Mouse (Mus musculus) gastrocnemius, adult 8-10 months (tissue): ENCODE data around the gene Mapk14. TPM values are rescaled to one million over a fixed set of nuclear protein-coding genes. Genes with fewer than 3 reads are reported as not detected.
"Not testable (repeated sequence)": the region's sequence is repeated elsewhere in the genome, so short reads cannot be mapped to it uniquely, and the experiment has no call there.

ENCODE experiments used
- DNase-seq, 2 experiments: peaks; one replicate each; pipeline ENCODE4 v3.0.0; 2022; ENCODE audit warnings: low spot score in 2 of 2
- total RNA-seq, 4 experiments: library from RNA; stranded (reverse); gene quantifications; 2 replicates each; pipeline ENCODE4 v1.2.4; 2022

The Mapk14 gene
- total RNA-seq, 4 experiments from 2014 or later: 107 to 121 (median 113) TPM

DNA sequence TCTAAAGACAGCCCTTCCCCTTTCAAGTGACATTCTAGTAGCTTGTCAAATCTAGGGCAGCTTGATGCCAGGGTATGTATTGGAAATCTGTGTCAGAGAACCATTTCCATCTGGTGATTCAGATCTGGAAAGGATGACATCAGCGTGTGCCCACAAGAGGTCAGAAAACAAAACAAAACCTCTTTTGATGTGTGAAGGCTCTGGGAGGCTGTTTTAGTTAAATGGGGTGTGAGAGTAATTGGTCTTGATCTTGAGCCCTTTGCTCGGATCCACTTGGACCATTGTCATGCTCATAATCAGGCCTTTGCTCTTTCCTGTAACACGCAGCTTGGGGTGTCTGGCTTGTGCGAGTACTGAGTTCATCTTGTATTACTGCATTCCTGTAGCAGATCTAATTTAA is 7.1 kb downstream of the Mapk14 start:
- DNase-seq: no peak

DNA sequence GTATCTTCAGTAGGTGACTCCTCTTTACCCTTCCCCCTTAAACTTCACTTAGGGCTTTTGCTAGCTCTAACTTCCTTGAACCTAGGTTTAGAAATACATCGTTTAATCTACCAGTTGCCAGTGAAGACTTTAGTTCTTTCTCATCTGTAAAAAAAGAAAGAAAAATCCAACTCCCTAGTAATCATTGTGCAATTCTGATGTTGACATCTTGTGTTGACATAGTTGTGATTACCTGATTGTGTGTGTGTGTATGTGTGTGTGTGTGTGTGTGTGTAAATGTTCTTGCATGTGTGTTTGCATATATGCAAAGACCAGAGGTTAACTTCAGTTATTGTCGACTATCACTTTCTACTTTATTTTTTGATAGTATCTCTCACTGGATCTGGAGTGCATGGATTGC is 7.5 kb downstream of the Mapk14 start:
- no peak for DNase-seq

DNA sequence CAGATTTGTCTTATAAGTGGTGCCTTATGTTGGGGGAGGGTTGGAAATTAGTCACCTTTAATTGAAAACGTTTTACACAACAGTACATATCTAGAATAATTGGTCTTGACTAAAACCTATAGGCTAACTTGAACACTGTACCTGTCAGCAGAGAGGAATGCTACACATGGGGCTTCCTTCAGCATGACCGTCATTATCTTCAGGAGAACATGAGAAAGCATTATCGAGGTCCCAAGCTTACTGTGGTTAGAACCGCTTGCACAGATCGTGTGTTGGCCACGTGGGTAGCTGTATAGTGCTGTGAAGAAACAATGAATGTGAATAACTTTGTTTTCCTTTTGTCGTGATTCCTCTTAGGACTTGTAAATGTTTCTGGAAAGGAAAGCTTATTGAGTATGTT is 8.7 kb downstream of the Mapk14 start:
- no peak for DNase-seq

DNA sequence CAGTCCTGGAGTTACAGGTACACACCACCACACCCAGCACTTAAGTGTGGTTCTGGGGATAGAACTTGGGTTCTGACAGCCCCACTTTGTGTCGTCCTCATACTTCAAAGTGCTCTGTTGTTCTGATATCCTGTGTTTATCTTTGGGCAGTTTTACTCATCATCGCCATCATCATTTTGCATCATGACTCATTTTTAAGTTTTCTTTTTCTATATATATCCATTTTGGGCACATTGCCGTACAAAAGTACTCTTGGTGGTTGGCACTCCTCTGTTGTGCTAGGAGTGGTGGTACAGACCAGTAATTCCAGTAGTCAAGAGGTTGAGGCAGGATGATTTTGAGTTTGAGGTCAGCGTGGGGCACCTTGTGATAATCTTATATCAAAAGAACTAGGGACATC is 10.0 kb downstream of the Mapk14 start:
- DNase-seq: no peak

DNA sequence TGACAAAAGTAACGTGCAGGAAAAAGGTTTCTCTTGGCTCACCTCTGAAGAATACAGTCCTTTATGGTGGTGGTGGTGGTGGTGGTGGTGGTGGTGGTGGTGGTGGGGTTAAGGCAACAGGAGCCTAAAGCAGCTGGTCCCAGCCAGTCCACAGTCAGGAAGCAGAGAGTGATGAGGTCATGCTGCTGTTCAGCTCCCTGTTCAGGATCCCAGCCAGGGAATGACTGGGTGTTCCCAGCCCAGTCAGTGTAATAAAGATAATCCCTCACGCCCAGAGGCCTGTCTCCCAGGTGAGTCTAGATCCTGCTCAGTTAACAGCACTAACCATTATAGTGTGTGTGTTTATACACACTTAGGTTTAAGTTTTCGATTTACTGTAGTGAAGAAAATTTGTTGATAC is 10.6 kb downstream of the Mapk14 start:
- DNase-seq: no peak

DNA sequence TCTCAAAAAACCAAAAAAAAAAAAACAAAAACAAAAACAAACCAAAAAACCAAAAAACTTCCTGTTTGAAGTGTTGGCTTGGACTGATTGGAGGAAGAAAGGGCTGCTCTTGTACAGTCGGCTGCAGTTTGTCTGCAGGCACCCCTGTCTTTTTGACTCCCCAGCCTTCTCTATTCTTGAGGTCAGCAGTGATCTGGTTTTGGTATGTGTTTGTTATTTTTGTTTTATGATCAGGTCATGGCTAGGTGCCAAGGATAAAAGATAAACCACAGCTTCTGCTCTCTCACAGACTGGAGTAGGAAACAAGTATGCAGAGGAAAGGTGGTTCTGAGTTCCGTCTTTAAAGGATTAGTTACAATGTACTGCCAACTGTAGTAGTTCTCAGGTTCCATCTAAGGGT is 11.5 kb downstream of the Mapk14 start:
- DNase-seq: no peak

DNA sequence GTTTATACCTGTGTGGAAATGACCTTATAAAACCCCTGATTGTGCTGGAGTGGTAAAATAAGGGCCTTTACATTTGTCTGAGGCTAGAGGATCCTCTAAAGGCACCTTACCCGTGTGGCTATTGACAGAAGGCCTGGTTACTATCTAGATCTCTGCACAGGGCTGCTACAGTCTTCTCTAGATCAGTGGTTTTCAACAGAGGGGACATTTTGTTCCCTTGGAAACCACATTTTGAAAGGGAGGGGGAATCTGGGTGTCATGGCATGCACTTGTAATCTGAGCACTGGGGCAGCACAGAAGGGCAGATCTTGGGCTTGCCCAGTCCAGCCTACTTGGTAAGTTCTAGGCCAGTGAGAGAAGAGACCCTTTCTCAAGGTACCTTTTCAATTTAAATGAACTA is 15.6 kb downstream of the Mapk14 start:
- no peak for DNase-seq

DNA sequence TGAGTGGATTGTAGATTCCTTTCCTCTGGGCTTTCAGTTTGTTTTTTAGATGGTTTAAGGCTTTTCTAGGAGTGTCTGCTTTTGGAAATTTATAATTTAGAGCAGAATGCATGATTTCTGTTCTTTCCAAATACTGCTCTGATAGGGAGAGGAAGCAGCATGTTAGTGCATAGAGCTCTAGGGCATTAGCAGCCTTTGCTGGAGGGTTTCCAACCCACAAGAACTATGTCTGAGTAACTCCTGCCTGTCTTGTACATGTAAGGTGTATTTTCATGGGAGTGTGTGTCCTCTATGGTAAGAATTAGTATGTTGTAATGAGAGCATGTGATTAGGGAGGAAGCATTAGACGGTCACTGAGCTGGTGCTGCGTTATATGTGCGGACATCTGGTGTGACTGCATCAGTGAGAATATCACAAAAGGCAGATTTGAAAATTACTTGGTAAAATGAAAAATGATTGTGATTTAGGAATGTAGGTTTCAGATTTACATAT is 16.1 kb downstream of the Mapk14 start:
- no peak for DNase-seq

DNA sequence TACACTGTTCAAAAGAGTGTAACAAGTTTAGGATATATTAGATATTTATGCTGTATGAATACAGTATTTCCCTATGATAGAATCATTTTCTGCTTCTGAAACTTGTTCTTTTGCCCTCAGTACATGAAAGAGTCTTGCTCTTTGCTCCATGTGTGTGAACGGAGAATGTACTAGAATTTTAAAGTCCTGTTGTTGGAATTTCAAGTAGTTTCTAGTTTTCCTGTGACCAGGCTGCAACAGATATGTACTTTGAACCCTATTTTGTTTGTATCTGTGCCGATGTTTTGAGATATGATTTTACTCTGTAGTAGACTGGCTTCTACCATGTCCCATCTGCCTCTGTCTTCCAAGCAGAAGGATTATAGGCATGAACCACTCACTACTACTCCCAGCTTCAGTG is 16.7 kb downstream of the Mapk14 start:
- no peak for DNase-seq

DNA sequence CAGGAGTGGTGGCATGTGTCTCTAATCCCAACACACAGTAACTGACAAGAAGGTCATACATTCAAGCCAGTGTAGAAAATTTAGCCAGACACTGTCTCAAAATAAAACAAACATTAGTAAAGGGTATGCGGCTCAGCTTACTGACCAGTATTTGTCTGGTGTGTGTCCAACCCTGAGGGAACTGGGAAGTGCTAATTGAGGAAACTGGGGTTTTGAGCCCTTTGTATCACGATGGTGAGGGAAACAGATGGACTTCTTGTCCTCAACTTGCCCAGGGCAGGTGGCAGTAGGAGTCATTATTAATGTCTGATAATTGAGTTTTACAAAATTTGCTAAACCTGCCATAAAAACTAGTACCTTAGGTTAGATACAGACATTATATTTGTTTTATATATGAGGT is 17.9 kb downstream of the Mapk14 start:
- DNase-seq: no peak

DNA sequence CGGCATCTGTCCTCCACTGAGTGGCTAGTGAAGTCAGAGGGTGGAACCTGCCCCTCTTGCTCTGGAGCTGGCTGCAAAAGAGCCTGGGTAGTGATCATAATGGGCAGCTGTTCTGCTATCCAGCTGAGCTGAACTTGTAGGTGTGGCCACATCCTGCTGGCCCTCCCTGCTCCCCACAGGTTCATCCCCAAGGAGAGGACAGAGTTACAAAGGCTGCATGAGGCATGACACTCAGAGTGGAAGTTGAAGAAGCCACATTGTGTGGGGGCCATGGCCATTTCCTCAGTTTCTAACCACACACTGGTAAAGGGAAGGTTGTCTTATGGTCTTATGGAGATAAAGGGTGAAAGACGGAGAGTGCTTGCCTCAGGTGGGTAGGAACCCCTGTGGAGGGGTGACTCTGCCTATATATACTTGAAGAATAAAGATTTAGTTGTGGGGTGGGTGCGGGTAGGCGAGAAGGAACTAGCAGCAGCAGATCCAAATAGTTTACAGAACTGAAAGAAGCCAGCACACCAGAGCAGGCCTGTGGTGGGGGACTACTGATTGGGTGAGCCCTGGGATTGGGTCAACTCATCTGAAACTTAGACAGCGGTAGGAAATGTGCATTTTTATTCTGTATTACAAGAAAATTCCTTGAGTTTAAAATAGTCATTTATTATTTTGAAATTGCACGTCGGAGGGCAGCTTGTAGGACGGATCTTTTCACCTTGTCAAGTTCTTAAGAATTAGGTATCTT is 18.6 kb downstream of the Mapk14 start:
- DNase-seq: no peak

DNA sequence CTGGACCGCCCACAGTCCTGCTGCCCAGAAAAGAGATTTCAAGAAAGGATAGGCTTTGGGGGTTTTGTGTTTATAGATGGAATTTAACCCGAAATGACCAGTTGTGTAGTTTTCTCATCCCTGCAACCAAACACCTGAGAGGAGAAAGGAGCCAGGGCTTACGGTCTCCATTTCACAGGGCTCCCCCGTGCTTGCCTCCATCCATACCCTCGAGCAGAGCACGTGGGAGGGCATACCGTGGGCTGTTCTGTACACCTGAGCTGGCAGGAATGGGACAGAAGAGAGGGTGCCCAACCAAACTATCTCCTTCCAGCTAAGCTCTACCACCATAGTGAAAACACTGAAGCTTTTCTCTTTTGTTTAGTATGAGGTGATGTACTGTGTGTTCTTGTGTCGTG is 19.2 kb downstream of the Mapk14 start:
- no peak for DNase-seq

DNA sequence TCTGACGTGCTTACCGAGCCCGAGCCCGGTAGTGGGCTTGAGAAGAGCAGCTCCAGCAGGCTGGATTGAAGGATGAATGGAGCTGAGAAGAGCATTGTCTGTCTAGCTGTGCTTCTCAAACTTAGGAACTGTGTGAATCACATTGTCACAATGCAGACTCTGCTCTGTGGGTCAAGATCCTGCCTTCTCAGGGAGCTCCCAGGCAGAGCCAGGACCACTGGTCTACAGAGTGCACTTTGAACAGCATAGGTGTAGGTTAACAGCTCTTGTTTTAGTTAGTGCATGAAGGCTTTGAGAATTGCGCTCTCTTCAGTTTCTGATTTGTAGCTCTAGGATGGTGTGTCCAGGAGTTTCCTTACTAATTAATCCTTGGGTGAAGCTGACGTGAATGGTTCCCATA is 20.1 kb downstream of the Mapk14 start:
- no peak for DNase-seq

DNA sequence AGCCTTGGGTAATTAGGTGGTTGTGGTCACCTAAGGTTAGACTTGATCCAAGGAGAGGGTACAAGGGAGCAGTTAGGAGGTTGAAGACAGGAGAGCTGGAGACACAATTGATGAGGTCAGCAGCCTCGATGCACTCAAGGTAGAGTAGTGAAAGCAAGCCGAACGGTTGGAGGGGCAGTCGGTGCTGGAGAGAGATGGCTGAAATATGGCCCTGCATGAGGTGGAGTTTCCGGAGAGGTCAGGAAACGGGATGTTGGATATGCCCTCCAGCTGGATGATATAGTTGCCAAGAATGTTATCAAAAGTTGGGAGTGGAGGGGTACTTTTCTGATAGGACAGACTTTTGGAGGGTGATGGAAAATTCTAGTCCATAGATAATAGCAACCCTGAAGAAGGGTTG is 21.2 kb downstream of the Mapk14 start:
- no peak for DNase-seq

DNA sequence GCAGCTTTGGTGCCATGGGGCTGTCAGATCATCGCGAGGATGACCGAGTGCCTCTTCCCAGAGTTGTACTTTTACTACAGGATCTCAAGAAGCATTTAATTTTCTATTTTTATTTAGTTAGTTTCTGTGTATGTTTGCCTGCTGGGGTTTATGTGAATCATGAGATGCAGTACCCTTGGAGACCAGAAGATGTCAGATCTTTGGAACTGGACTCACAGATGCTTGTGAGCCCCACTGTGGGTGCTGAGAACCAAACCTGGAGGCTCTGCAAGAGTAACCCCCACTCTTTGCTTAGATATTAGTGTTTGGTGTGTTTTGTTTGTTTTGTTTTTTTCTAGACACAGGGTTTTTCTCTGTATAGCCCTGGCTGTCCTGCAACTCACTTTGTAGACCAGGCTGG is 22.9 kb downstream of the Mapk14 start:
- DNase-seq: no peak

DNA sequence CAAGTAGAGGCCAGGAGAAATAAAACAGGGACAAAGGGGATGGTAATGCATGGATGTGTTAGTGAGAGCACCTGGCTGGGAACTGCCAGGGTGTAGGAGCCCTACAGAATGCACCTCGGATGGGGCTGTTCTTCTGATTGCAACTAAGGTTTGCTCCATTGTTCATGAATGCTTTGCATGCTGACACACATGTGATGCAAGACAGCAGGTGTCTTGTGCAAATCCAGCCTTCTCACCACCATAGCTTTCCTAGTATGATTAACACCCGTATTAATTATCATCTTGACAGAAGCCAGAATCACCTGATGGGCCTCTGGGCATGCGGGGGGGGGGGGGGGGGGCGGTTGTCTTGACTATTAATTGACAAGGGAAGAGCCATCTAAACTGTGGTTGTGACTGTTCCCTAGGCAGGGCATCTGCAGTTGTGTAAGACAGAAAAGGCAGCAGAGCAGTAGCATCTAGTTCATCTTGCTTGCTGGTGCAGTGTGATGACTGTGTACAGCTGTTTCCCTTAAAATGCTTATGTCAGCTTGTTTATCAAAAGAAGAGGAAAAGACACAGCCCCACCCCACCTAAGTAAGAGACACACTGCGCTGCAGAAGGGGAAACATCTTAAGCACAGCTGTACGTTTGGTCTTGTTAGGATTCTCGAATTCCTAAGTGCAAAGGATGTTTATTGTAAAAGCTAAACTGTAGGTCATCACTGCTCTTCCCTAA is 24.9 kb downstream of the Mapk14 start:
- DNase-seq: no peak

DNA sequence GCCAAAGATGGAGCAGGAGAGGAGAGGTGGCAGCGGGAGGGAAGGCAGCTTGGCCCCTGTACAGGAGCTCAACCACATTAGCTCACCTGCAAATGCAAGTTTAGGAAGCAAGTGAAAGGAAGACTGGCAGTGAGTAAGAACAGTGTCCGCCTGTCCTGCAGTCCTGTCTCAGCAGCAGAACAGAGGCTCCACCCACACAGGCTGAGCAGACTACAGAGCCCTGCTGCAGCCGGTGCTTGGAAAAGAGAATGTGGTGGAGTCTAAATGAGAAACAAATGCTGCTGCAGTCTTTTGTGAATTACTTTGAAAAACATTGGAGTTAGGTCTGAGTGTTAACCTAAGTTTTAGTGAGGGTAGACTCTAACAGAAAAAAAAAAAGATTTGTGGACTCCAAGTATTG is 26.4 kb downstream of the Mapk14 start:
- no peak for DNase-seq

DNA sequence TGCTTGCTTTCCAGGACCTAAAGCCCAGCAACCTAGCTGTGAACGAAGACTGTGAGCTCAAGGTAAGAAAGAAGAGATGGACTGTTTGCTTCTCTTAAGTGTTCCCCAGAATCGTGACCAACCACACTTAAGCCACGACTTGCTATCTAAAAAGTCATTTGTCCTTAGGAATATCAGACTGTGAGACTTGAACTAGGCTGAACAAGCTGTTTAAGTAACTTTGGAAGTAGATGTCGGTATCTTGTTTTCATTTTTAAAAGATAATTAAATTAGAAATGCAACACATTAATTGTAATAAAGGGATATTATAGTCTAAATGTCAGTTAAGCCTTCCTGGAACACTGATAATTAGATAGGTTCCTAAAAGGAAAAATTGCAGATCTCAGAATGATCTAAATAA is 34.7 kb downstream of the Mapk14 start, which contains the start of gene AC170998.1:
TSS of gene AC170998.1 (plus strand) at position 301 of the 400 bp plus-strand sequence.
- DNase-seq: no peak

DNA sequence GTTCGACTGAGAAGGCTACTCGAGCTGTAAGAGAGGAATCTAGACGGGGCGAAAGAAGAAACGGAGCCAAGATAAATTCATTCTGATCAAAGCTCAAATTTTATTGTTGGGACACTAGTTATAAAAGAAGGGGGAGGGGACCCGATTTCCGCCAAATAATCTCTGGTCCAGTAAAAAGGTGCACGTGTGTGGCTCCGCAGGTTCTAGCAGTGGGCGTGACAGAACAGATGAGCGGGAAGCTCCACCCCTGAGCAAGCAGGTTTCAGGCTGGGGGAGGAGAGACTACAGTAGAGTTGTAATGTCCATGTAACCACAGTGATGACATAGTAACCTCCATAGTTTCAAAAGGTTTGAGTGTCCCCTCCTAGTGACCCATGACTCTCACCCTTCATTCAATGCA is 36.4 kb downstream of the Mapk14 start:
- DNase-seq: not testable (repeated sequence)

DNA sequence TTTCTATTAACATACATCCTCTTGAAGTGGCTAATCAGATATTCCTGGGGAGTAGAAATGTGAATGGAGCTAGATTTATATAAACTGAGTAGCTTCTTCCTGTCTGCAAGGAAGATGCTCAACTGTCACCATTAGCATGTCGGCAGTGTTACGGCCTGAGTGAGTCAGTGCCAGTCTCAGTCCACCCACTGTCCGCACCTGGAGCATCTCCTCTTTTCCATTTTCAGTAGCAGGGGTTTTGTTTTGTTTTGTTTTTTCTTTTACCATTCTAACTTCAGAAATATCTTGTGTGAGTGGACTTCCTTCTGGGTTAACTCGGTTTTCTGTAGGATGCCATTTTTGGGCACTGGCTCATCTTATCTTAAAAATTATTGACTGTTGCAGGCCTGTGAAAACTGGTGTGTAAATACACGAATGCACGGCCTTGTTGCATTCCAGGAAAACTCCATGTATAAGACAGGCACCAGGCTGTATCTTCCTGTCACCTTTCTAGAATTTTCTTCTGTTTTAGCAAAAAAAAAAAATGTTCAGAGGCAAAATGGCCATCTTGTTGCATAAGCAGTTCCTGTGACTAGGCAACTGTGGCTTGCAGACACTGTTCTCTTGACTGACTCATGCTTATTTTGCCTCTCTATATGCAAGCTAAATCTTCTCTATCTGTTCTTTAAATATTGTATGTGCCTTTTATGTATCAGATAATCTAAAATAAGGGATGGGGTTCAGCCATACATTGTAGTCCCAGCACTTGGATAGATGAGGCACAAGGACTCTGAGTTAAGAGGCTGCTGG is 44.4 kb downstream of the Mapk14 start:
- DNase-seq: no peak

DNA sequence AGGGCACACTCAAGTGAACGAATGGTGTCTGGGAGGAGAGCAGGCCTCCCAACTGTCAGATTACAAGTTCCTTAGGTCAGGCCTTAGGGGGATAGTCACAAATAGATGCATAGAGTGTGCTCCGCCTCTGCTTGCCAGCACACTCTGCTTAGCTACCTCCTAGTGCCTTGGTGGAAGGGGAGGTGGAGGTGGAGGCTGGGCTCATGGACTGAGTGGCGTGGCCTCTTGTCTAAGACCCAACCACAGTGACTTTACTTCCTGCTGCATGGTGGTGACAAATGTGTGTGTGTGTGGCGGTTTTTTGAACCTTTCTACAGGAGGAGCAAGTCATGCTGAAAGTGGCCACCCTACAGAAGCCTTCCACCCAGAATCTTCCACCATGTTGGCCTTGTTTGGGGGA is 45.4 kb downstream of the Mapk14 start:
- no peak for DNase-seq

DNA sequence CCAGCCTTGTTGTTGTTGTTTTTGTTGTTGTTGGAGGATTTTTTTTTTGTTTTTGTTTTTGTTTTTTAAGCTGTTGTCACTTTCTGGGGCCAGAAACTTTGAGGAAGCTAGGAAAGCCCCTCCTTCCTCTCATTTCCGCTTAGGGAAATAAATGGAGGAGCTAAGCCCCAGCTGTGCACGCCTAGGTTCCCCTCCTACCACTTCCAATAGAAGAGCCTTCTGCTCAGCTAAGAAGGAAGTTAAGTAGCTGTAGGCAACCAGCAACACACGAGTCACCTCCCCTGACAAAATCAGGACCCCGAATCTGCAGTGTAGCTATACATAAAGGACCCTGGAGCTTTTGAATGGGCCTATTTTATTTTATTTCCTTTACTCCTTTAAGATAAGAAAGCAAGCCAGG is 46.8 kb downstream of the Mapk14 start:
- DNase-seq: no peak
